Comparison of ENCODE assay signal across 22 mouse cellular contexts in the genomic region with DNA sequence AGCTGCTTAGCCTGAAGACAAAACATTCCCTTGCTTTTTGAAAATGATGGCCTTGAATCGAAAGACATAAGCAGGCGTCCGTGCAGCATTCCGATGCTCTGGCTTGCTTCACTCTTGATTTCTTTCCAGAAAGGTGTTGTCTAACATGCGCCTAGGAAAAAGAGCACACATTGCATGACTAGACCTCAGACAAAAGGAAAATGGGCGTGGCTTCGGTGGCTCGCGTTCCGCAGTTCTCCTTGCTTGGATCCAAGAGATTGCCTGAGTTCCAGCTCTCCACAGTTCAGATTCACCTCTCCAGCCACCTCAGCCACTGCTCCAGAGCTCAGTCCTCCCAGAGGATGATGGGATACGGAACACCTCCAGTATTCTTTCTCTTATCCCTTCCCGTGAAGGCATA.
DNase-seq lines count a peak whose midpoint lies in the region; ATAC-seq and TF ChIP-seq lines count a peak whose summit lies in the region.
"Had no signal": no experiment of that assay in that cellular context is flagged by ENCODE, and none has a peak within 500 bp of the region (broad histone marks: within the 10 kb centered on the region; RNA-seq: fewer than 3 reads in every experiment).

No protein-coding gene starts in this region.

- ATAC-seq in midbrain, embryonic 13.5 days = no peak
- ATAC-seq in activated CD4-positive, CD25-positive, alpha-beta regulatory T cell, adult 4 months = no peak
- ATAC-seq: hindbrain, embryonic 16.5 days had no signal

- no peak for TF ChIP-seq CTCF in E14TG2a.4 (conservative IDR thresholded peaks at IDR 0.05; ENCODE audit: low read length)

- WGBS in midbrain, embryonic 10.5 days = 76% methylated on average over 12 of the region's 12 CpGs
- 67% methylated on average over 12 of the region's 12 CpGs for WGBS in midbrain, embryonic 13.5 days

- H3K9me3 ChIP-seq in midbrain, embryonic 10.5 days (replicated peaks) = no peaks in the 10 kb centered on the region
- H3K9me3 ChIP-seq in midbrain, embryonic 13.5 days = no peaks in the 10 kb centered on the region
- H3K9me3 ChIP-seq in E14TG2a.4 (ENCODE audit: low read length) = peaks cover 6% of the 10 kb centered on the region; the same call in 1 of the 2 replicates
- H3K9me3 ChIP-seq: embryonic facial prominence, embryonic 13.5 days; liver, embryonic 15.5 days; stomach, embryonic 15.5 days had no signal

- no peaks in the 10 kb centered on the region for H3K36me3 ChIP-seq in midbrain, embryonic 10.5 days
- no peaks in the 10 kb centered on the region for H3K36me3 ChIP-seq in midbrain, embryonic 13.5 days
- peaks cover 8% of the 10 kb centered on the region; the same call in 1 of the 2 replicates for H3K36me3 ChIP-seq in E14TG2a.4 (ENCODE audit: insufficient read depth, low read length)
- H3K36me3 ChIP-seq: embryonic facial prominence, embryonic 13.5 days; liver, embryonic 15.5 days; stomach, embryonic 15.5 days had no signal

- H3K4me2 ChIP-seq in midbrain, embryonic 13.5 days (replicated peaks) = no peak overlapping the region
- H3K4me2 ChIP-seq: embryonic facial prominence, embryonic 13.5 days; liver, embryonic 15.5 days; stomach, embryonic 15.5 days had no signal

- peak; percentile 36 for DNase-seq in adrenal gland, postnatal 14 days
- DNase-seq in adrenal gland, postnatal 4 days (ENCODE audit: low spot score in 2 of 2) = no peak
- no peak for DNase-seq in midbrain, embryonic 10.5 days (ENCODE audit: low spot score)
- DNase-seq in ZHBTc4 (ENCODE audit: low read depth, low spot score) (peak; percentile 95), MN1 (ENCODE audit: low spot score) (no peak)
- DNase-seq: adrenal gland, postnatal 25 days; cerebellum, adult 9-10 months; gastrocnemius, postnatal 10 days; kidney, adult 18-20 months; kidney, postnatal 10 days; lung, postnatal 36 days; right cerebral cortex, postnatal 14 days; thymus, postnatal 4 days had no signal

- H3K9ac ChIP-seq in midbrain, embryonic 13.5 days (replicated peaks) = no peak overlapping the region
- H3K9ac ChIP-seq: embryonic facial prominence, embryonic 13.5 days; liver, embryonic 15.5 days; stomach, embryonic 15.5 days had no signal

- H3K4me1 ChIP-seq in midbrain, embryonic 10.5 days = peaks cover 8% of the 10 kb centered on the region
- H3K4me1 ChIP-seq in midbrain, embryonic 13.5 days (replicated peaks) = 0 out of 2 replicates have a peak, but pooled peaks cover 4% of the 10 kb centered on the region
- H3K4me1 ChIP-seq in E14TG2a.4 (replicated peaks; ENCODE audit: low read depth, low read length) = peaks cover 63% of the 10 kb centered on the region
- H3K4me1 ChIP-seq: embryonic facial prominence, embryonic 13.5 days; stomach, embryonic 15.5 days had no signal

- no peak overlapping the region for H3K4me3 ChIP-seq in midbrain, embryonic 10.5 days
- H3K4me3 ChIP-seq in midbrain, embryonic 13.5 days (replicated peaks) = no peak overlapping the region
- H3K4me3 ChIP-seq in E14TG2a.4 (replicated peaks; ENCODE audit: low read length) = peak overlapping the region; percentile 54
- H3K4me3 ChIP-seq: embryonic facial prominence, embryonic 13.5 days; left cerebral cortex, adult 2 months; liver, embryonic 15.5 days; stomach, embryonic 15.5 days had no signal

- peak overlapping the region; percentile 46; the same call in 1 of the 2 replicates for H3K27ac ChIP-seq in midbrain, embryonic 10.5 days (replicated peaks)
- H3K27ac ChIP-seq in midbrain, embryonic 13.5 days = no peak overlapping the region
- H3K27ac ChIP-seq: embryonic facial prominence, embryonic 13.5 days; left cerebral cortex, adult 2 months; liver, embryonic 15.5 days had no signal

- H3K27me3 ChIP-seq in midbrain, embryonic 10.5 days (ENCODE audit: low read depth, poor library complexity, severe bottlenecking) = no peaks in the 10 kb centered on the region
- no peaks in the 10 kb centered on the region for H3K27me3 ChIP-seq in midbrain, embryonic 13.5 days
- H3K27me3 ChIP-seq in E14TG2a.4 (ENCODE audit: insufficient read depth, low read length) = no peaks in the 10 kb centered on the region
- H3K27me3 ChIP-seq: CH12.LX; embryonic facial prominence, embryonic 13.5 days; liver, embryonic 15.5 days; stomach, embryonic 15.5 days had no signal

Comparison
In these comparisons a context has a peak if more than half of its experiments do, and no peak if none do; other contexts are left out.
1. DNase-seq: peak in adrenal gland, postnatal 14 days (single experiment) and ZHBTc4 (single experiment); none in adrenal gland, postnatal 4 days (0 of 2), midbrain, embryonic 10.5 days (single experiment) and MN1 (single experiment).